ENCODE assay signal across 13 mouse cellular contexts in the genomic region with DNA sequence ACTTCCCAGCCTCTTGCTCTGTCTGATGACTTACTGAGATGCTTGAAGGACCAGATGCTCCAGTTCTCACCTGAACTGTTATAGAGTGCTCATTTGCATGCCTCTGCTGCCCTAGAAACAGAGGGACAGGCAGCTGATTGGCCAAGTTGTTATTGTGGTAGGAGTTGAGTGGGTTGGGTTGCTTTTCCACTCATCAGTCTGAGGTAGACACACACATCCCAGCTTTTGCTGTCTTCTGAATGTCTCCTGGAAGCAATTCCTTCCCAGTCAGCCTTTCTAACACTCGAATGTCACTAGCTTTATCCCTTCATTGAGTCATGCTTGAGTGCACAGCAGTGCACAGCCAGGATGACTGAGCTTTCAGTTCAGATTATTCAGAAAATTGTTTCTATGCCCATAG.
"Had no signal": no experiment of that assay in that cellular context is flagged by ENCODE, and none has a peak within 500 bp of the region (broad histone marks: within the 10 kb centered on the region; RNA-seq: fewer than 3 reads in every experiment).

No protein-coding gene starts in this region.

- DNase-seq: kidney, adult 2 months; kidney, postnatal 25 days; layer of hippocampus, adult 9-11 months; liver; liver, embryonic 13.5 days; lung, adult 2 months; lung, postnatal 14 days; lung, postnatal 4 days; midbrain, embryonic 14.5 days; right cerebral cortex, postnatal 25 days; thymus, adult 2 months; thymus, postnatal 14 days; thymus, postnatal 4 days had no signal
